Mouse (Mus musculus): ENCODE data around the gene Cd200r1. TPM values are rescaled to one million over a fixed set of nuclear protein-coding genes. Genes with fewer than 3 reads are reported as not detected.

Gene Cd200r1
- total and polyA plus RNA-seq, 3 experiments = 0.12 to 6.4 (median 2.8) TPM

GRCm38 (mm10) chr16:44722666-44723065 is 42.9 kb upstream of the Cd200r1 start:
- Histone ChIP-seq H3K27me3 (ENCODE audit: insufficient read depth, low read length) (no peaks in the 10 kb centered on the region), H3K36me3 (replicated peaks) (peaks cover 37% of the 10 kb centered on the region), H3K4me3 (ENCODE audit: low read depth, low read length) (no peak overlapping the region), H3K4me1 (ENCODE audit: insufficient read depth, low read depth, low read length) (peaks cover 39% of the 10 kb centered on the region), H3K9me3 (replicated peaks) (no peaks in the 10 kb centered on the region)
- no peak for DNase-seq (ENCODE audit: low spot score)
- no peak for ATAC-seq (ENCODE audit: extremely low read depth, insufficient number of reproducible peaks, low FRiP score, poor library complexity, severe bottlenecking)
- TF ChIP-seq GATA2 (IDR thresholded peaks at IDR 0.05; ENCODE audit: borderline replicate concordance, low read depth, low read length) (no peak), CTCF (IDR thresholded peaks at IDR 0.05; ENCODE audit: low read depth, low read length) (no peak), GATA1 (IDR thresholded peaks at IDR 0.05; ENCODE audit: borderline replicate concordance, low read length) (no peak), TAL1 (conservative IDR thresholded peaks at IDR 0.05; ENCODE audit: low read depth, low read length) (no peak), POLR2AphosphoS5 (IDR thresholded peaks at IDR 0.05; ENCODE audit: insufficient replicate concordance, low read depth, low read length) (no peak)

- H3K4me1 ChIP-seq (ENCODE audit: insufficient read depth, low read depth, low read length) = peaks cover 49% of the 10 kb centered on the region
- H3K36me3 ChIP-seq (replicated peaks) = peaks cover 46% of the 10 kb centered on the region
- peak; percentile 89 for DNase-seq (ENCODE audit: low spot score)
- peak; percentile 72 for ATAC-seq (ENCODE audit: extremely low read depth, insufficient number of reproducible peaks, low FRiP score, poor library complexity, severe bottlenecking)
- TF ChIP-seq TAL1 (conservative IDR thresholded peaks at IDR 0.05; ENCODE audit: low read depth, low read length) (no peak), GATA2 (IDR thresholded peaks at IDR 0.05; ENCODE audit: borderline replicate concordance, low read depth, low read length) (no peak), CTCF (IDR thresholded peaks at IDR 0.05; ENCODE audit: low read depth, low read length) (no peak), GATA1 (IDR thresholded peaks at IDR 0.05; ENCODE audit: borderline replicate concordance, low read length) (no peak), POLR2AphosphoS5 (IDR thresholded peaks at IDR 0.05; ENCODE audit: insufficient replicate concordance, low read depth, low read length) (no peak)
- no peaks in the 10 kb centered on the region for H3K9me3 ChIP-seq (replicated peaks)
- peak within 1 kb of the TSS; percentile 78 for H3K4me3 ChIP-seq (ENCODE audit: low read depth, low read length)
- H3K27me3 ChIP-seq (ENCODE audit: insufficient read depth, low read length) = no peaks in the 10 kb centered on the region
Observed at GRCm38 (mm10) chr16:44724083-44724787, 41.3 kb upstream of the Cd200r1 start, which contains the start of gene Nepro. TSS of gene Nepro (plus strand) at chr16:44724301.

DNA sequence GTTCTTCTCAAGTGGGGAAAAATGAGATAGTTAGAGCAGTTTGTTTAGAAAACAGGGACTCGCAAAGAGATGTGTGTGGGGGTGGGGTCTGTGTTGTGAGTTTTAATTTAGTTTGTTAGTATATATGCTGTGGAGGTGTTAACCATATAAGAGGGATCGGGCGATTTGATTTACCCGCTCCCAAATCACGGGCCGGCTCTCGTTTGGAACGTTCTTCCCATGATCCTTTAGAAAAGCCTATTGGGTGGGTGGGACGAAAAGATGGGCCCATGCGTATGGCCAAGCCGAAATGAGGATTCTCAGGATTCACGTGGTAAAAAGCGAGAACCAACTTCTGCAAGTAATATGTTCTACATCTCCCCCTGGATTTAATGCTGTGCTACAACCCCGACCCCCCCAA is 40.7 kb upstream of the Cd200r1 start:
- H3K9me3 ChIP-seq (replicated peaks) = no peaks in the 10 kb centered on the region
- H3K4me3 ChIP-seq (ENCODE audit: low read depth, low read length) = peak overlapping the region; percentile 78
- ATAC-seq (ENCODE audit: extremely low read depth, insufficient number of reproducible peaks, low FRiP score, poor library complexity, severe bottlenecking) (no peak), DNase-seq (ENCODE audit: low spot score) (peak; percentile 44)
- no peaks in the 10 kb centered on the region for H3K27me3 ChIP-seq (ENCODE audit: insufficient read depth, low read length)
- TF ChIP-seq GATA1 (IDR thresholded peaks at IDR 0.05; ENCODE audit: borderline replicate concordance, low read length) = no peak
- TF ChIP-seq CTCF (IDR thresholded peaks at IDR 0.05; ENCODE audit: low read depth, low read length) = no peak
- no peak for TF ChIP-seq POLR2AphosphoS5 (IDR thresholded peaks at IDR 0.05; ENCODE audit: insufficient replicate concordance, low read depth, low read length)
- no peak for TF ChIP-seq TAL1 (conservative IDR thresholded peaks at IDR 0.05; ENCODE audit: low read depth, low read length)
- TF ChIP-seq GATA2 (IDR thresholded peaks at IDR 0.05; ENCODE audit: borderline replicate concordance, low read depth, low read length) = no peak
- H3K36me3 ChIP-seq (replicated peaks) = peaks cover 46% of the 10 kb centered on the region
- H3K4me1 ChIP-seq (ENCODE audit: insufficient read depth, low read depth, low read length) = peaks cover 49% of the 10 kb centered on the region

GRCm38 (mm10) chr16:44725286-44726223 is 40.0 kb upstream of the Cd200r1 start:
- H3K4me1 ChIP-seq (ENCODE audit: insufficient read depth, low read depth, low read length) = peaks cover 49% of the 10 kb centered on the region
- H3K4me3 ChIP-seq (ENCODE audit: low read depth, low read length) = peak overlapping the region; percentile 78
- DNase-seq (ENCODE audit: low spot score) = peak; percentile 22
- H3K9me3 ChIP-seq (replicated peaks) = no peaks in the 10 kb centered on the region
- H3K36me3 ChIP-seq (replicated peaks) = peaks cover 45% of the 10 kb centered on the region
- no peak for TF ChIP-seq TAL1 (conservative IDR thresholded peaks at IDR 0.05; ENCODE audit: low read depth, low read length)
- TF ChIP-seq CTCF (IDR thresholded peaks at IDR 0.05; ENCODE audit: low read depth, low read length) = peak; percentile 57
- no peaks in the 10 kb centered on the region for H3K27me3 ChIP-seq (ENCODE audit: insufficient read depth, low read length)
- peak; percentile 32 for ATAC-seq (ENCODE audit: extremely low read depth, insufficient number of reproducible peaks, low FRiP score, poor library complexity, severe bottlenecking)

DNA sequence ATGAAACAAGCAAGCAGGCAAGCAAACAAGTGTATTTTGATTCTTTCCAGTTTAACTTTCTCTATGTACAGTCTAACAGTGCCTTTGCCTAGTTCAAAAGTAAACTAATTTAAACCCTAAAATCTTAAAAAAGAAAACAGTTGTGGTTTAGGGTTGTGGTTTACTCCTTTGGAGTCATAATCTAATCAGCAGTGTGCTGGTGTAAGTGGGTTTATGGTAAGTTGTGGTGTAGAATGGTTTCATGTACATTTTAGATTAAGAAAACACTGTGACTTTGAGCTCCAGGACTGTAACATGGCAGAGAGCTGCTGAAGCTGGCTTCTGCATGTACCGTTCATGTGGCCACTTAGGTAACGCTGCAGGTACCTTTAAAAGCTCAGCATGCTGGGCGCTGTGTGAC is 38.0 kb upstream of the Cd200r1 start:
- peaks cover 48% of the 10 kb centered on the region for H3K4me1 ChIP-seq (ENCODE audit: insufficient read depth, low read depth, low read length)
- H3K36me3 ChIP-seq (replicated peaks) = peaks cover 62% of the 10 kb centered on the region
- DNase-seq (ENCODE audit: low spot score) (no peak), ATAC-seq (ENCODE audit: extremely low read depth, insufficient number of reproducible peaks, low FRiP score, poor library complexity, severe bottlenecking) (no peak)
- H3K9me3 ChIP-seq (replicated peaks) = no peaks in the 10 kb centered on the region
- no peak overlapping the region for H3K4me3 ChIP-seq (ENCODE audit: low read depth, low read length)
- TF ChIP-seq TAL1 (conservative IDR thresholded peaks at IDR 0.05; ENCODE audit: low read depth, low read length) (peak; percentile 34; the same call in 1 of the 2 replicates), CTCF (IDR thresholded peaks at IDR 0.05; ENCODE audit: low read depth, low read length) (no peak)
- no peaks in the 10 kb centered on the region for H3K27me3 ChIP-seq (ENCODE audit: insufficient read depth, low read length)

DNA sequence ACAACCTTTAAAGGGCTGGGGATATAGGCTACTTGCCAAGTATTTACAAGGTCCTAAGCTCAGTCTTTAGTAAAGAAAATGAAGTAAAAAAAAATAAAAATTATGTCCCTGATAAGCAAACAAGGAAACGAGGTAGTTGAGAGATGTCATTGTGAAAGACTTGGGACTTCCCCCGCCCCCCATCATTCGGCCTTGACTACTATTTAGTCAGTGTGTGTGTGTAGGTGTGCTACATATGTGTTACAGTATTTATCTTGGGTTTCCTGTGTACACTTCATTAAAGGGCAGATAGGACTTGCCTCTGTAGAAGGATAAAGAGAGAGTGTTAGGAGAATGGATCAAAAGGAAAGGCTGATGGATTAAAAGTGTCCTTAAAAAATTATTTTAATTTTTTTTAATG is 31.5 kb upstream of the Cd200r1 start:
- TF ChIP-seq POLR2AphosphoS5 (IDR thresholded peaks at IDR 0.05; ENCODE audit: insufficient replicate concordance, low read depth, low read length) (no peak), CTCF (IDR thresholded peaks at IDR 0.05; ENCODE audit: low read depth, low read length) (no peak), GATA2 (IDR thresholded peaks at IDR 0.05; ENCODE audit: borderline replicate concordance, low read depth, low read length) (no peak), TAL1 (conservative IDR thresholded peaks at IDR 0.05; ENCODE audit: low read depth, low read length) (no peak), GATA1 (IDR thresholded peaks at IDR 0.05; ENCODE audit: borderline replicate concordance, low read length) (no peak)
- DNase-seq (ENCODE audit: low spot score) = no peak
- no peak overlapping the region for H3K4me3 ChIP-seq (ENCODE audit: low read depth, low read length)
- ATAC-seq (ENCODE audit: extremely low read depth, insufficient number of reproducible peaks, low FRiP score, poor library complexity, severe bottlenecking) = no peak
- H3K4me1 ChIP-seq (ENCODE audit: insufficient read depth, low read depth, low read length) = peaks cover 4% of the 10 kb centered on the region
- H3K27me3 ChIP-seq (ENCODE audit: insufficient read depth, low read length) = no peaks in the 10 kb centered on the region
- no peaks in the 10 kb centered on the region for H3K9me3 ChIP-seq (replicated peaks)
- H3K36me3 ChIP-seq (replicated peaks) = peaks cover 97% of the 10 kb centered on the region

All from G1E (cell line).